Mouse (Mus musculus) MEL (cell line): ENCODE data around the gene Angptl1. TPM values are rescaled to one million over a fixed set of nuclear protein-coding genes. Genes with fewer than 3 reads are reported as not detected.

Experiments used
- DNase-seq: peaks from one replicate; pipeline ENCODE4 v3.0.0; 2011; ENCODE audit warnings: low read depth, low spot score
- H3K27ac ChIP-seq: 2 replicates; pipeline ENCODE4 v1.5.1; 2012; ENCODE audit warnings: low read depth, mild to moderate bottlenecking, control low read depth, low read length, moderate library complexity; ENCODE audit not compliant: control insufficient read depth
- H3K27me3 ChIP-seq, 2 experiments: fragments of 150-350 bp in 1 of 2; sonication (generic) in 1 of 2; 2 replicates each; pipeline ENCODE4 v1.6.1; 2012; ENCODE audit warnings: low read length in 2 of 2, mild to moderate bottlenecking in 2 of 2, improper control_type of control experiment in 1 of 2, moderate library complexity in 1 of 2; ENCODE audit not compliant: insufficient read depth in 2 of 2, control insufficient read depth in 1 of 2
- H3K36me3 ChIP-seq, 2 experiments: 2 replicates each; pipeline ENCODE4 v1.6.1; 2012 to 2014; ENCODE audit warnings: low read length in 2 of 2, improper control_type of control experiment in 1 of 2, inconsistent platforms in 1 of 2, mild to moderate bottlenecking in 1 of 2; ENCODE audit not compliant: insufficient read depth in 2 of 2, control insufficient read depth in 1 of 2
- H3K4me1 ChIP-seq, 2 experiments: fragments of 150-350 bp in 1 of 2; sonication (generic) in 1 of 2; 2 replicates each; pipeline ENCODE4 v1.6.1; 2012; ENCODE audit warnings: low read length in 2 of 2, improper control_type of control experiment in 1 of 2, mild to moderate bottlenecking in 1 of 2; ENCODE audit not compliant: insufficient read depth in 2 of 2, control insufficient read depth in 1 of 2
- H3K4me3 ChIP-seq, 2 experiments: fragments of 150-350 bp in 1 of 2; sonication (generic) in 1 of 2; 2 replicates each; pipeline ENCODE4 v1.5.1; 2012; ENCODE audit warnings: low read depth in 2 of 2, low read length in 2 of 2, mild to moderate bottlenecking in 2 of 2, moderate library complexity in 2 of 2, control low read depth in 1 of 2, improper control_type of control experiment in 1 of 2; ENCODE audit not compliant: control insufficient read depth in 1 of 2, insufficient read depth in 1 of 2
- H3K79me2 ChIP-seq: 2 replicates; pipeline ENCODE4 v1.6.1; 2012; ENCODE audit warnings: mild to moderate bottlenecking, low read length, moderate library complexity; ENCODE audit not compliant: control insufficient read depth, poor library complexity, insufficient read depth
- H3K9ac ChIP-seq: 2 replicates; pipeline ENCODE4 v1.6.1; 2012; ENCODE audit warnings: low read depth, mild to moderate bottlenecking, control low read depth, low read length, moderate library complexity; ENCODE audit not compliant: control insufficient read depth, poor library complexity, severe bottlenecking
- H3K9me3 ChIP-seq: fragments of 150-350 bp; sonication (generic); replicated peaks from 2 replicates; pipeline ENCODE4 v1.6.1; 2012; ENCODE audit warnings: mild to moderate bottlenecking, low read length, improper control_type of control experiment, moderate library complexity; ENCODE audit not compliant: insufficient read depth
- BHLHE40 ChIP-seq: IDR thresholded peaks from 2 replicates; pipeline ENCODE4 v1.6.1; 2012; ENCODE audit warnings: low read depth, mild to moderate bottlenecking, inconsistent platforms, low read length, improper control_type of control experiment, borderline replicate concordance
- CHD1 ChIP-seq: IDR thresholded peaks from 2 replicates; pipeline ENCODE4 v1.6.1; 2012; ENCODE audit warnings: low read depth, mild to moderate bottlenecking, inconsistent platforms, low read length, improper control_type of control experiment
- CHD2 ChIP-seq: IDR thresholded peaks from 2 replicates; pipeline ENCODE4 v1.6.1; 2011; ENCODE audit warnings: low read length, improper control_type of control experiment
- CTCF ChIP-seq, 3 experiments: IDR thresholded peaks in 2 of 3; conservative IDR thresholded peaks in 1 of 3; 2 replicates each; pipeline ENCODE4 v1.5.1; 2011 to 2012; ENCODE audit warnings: low read length in 3 of 3, low read depth in 2 of 3, mild to moderate bottlenecking in 2 of 3, improper control_type of control experiment in 1 of 3, inconsistent platforms in 1 of 3, mixed read lengths in 1 of 3, moderate library complexity in 1 of 3; ENCODE audit not compliant: control insufficient read depth in 1 of 3, insufficient read depth in 1 of 3, poor library complexity in 1 of 3, severe bottlenecking in 1 of 3
- E2F4 ChIP-seq: IDR thresholded peaks from 2 replicates; pipeline ENCODE4 v1.6.1; 2011; ENCODE audit warnings: low read depth, low read length, improper control_type of control experiment, borderline replicate concordance
- EP300 ChIP-seq, 2 experiments: IDR thresholded peaks; 2 replicates each; pipeline ENCODE4 v1.6.1; 2011; ENCODE audit warnings: improper control_type of control experiment in 2 of 2, low read length in 2 of 2, low read depth in 1 of 2, mild to moderate bottlenecking in 1 of 2
- ETS1 ChIP-seq: IDR thresholded peaks from 2 replicates; pipeline ENCODE4 v1.6.1; 2012; ENCODE audit warnings: low read depth, mild to moderate bottlenecking, inconsistent platforms, low read length, improper control_type of control experiment, moderate library complexity
- GATA1 ChIP-seq: IDR thresholded peaks from 2 replicates; pipeline ENCODE4 v1.6.1; 2011; ENCODE audit warnings: low read depth, low read length, improper control_type of control experiment
- JUND ChIP-seq: IDR thresholded peaks from 2 replicates; pipeline ENCODE4 v1.6.1; 2011; ENCODE audit warnings: low read depth, mild to moderate bottlenecking, improper control_type of control experiment, low read length
- KAT2A ChIP-seq: conservative IDR thresholded peaks from 2 replicates; pipeline ENCODE4 v1.6.1; 2012; ENCODE audit warnings: low read depth, low read length, improper control_type of control experiment, inconsistent platforms
- MAFK ChIP-seq: IDR thresholded peaks from 2 replicates; pipeline ENCODE4 v1.6.1; 2011; ENCODE audit warnings: low read depth, mild to moderate bottlenecking, low read length, improper control_type of control experiment, borderline replicate concordance
- MAX ChIP-seq: IDR thresholded peaks from 2 replicates; pipeline ENCODE4 v1.6.1; 2011; ENCODE audit warnings: low read length, improper control_type of control experiment
- MAZ ChIP-seq: IDR thresholded peaks from 2 replicates; pipeline ENCODE4 v1.6.1; 2012; ENCODE audit warnings: low read depth, mild to moderate bottlenecking, inconsistent platforms, low read length, improper control_type of control experiment
- MEF2A ChIP-seq: IDR thresholded peaks from 2 replicates; pipeline ENCODE4 v1.6.1; 2014; ENCODE audit warnings: low read depth, mild to moderate bottlenecking, inconsistent platforms, low read length, improper control_type of control experiment; ENCODE audit not compliant: poor library complexity, insufficient replicate concordance, severe bottlenecking; ENCODE audit errors: extremely low read depth
- MYB ChIP-seq: IDR thresholded peaks from 2 replicates; pipeline ENCODE4 v1.6.1; 2011; ENCODE audit warnings: mild to moderate bottlenecking, low read depth, low read length, improper control_type of control experiment
- MYC ChIP-seq: IDR thresholded peaks from 2 replicates; pipeline ENCODE4 v1.6.1; 2011; ENCODE audit warnings: low read depth, mild to moderate bottlenecking, low read length, improper control_type of control experiment, moderate library complexity
- NELFE ChIP-seq: IDR thresholded peaks from 2 replicates; pipeline ENCODE4 v1.6.1; 2011; ENCODE audit warnings: low read depth, low read length, improper control_type of control experiment
- NRF1 ChIP-seq: IDR thresholded peaks from 2 replicates; pipeline ENCODE4 v1.6.1; 2014; ENCODE audit warnings: low read depth, mild to moderate bottlenecking, inconsistent platforms, low read length, improper control_type of control experiment, moderate library complexity; ENCODE audit not compliant: poor library complexity, insufficient read depth, severe bottlenecking
- POLR2A ChIP-seq, 2 experiments: IDR thresholded peaks; 2 replicates each; pipeline ENCODE4 v1.6.1; 2011 to 2012; ENCODE audit warnings: low read length in 2 of 2, mild to moderate bottlenecking in 2 of 2, control low read depth in 1 of 2, improper control_type of control experiment in 1 of 2, low read depth in 1 of 2, moderate library complexity in 1 of 2; ENCODE audit not compliant: control insufficient read depth in 1 of 2, insufficient read depth in 1 of 2, poor library complexity in 1 of 2
- POLR2AphosphoS2 ChIP-seq: IDR thresholded peaks from 2 replicates; pipeline ENCODE4 v1.6.1; 2011; ENCODE audit warnings: low read length, improper control_type of control experiment
- POLR2AphosphoS5 ChIP-seq: IDR thresholded peaks from 2 replicates; pipeline ENCODE4 v1.6.1; 2012; ENCODE audit warnings: low read depth, borderline replicate concordance, mild to moderate bottlenecking, inconsistent platforms, low read length, moderate library complexity, mixed read lengths
- RAD21 ChIP-seq: IDR thresholded peaks from 2 replicates; pipeline ENCODE4 v1.6.1; 2011; ENCODE audit warnings: mild to moderate bottlenecking, low read depth, low read length, improper control_type of control experiment
- RCOR1 ChIP-seq: IDR thresholded peaks from 2 replicates; pipeline ENCODE4 v1.6.1; 2012; ENCODE audit warnings: low read depth, mild to moderate bottlenecking, inconsistent platforms, low read length, improper control_type of control experiment
- SIN3A ChIP-seq: IDR thresholded peaks from 2 replicates; pipeline ENCODE4 v1.6.1; 2012; ENCODE audit warnings: low read length, improper control_type of control experiment, inconsistent platforms
- SMC3 ChIP-seq: IDR thresholded peaks from 2 replicates; pipeline ENCODE4 v1.6.1; 2011; ENCODE audit warnings: low read depth, low read length, improper control_type of control experiment
- TAL1 ChIP-seq: IDR thresholded peaks from 2 replicates; pipeline ENCODE4 v1.6.1; 2012; ENCODE audit warnings: mild to moderate bottlenecking, inconsistent platforms, low read length, moderate library complexity, mixed read lengths
- TBP ChIP-seq: IDR thresholded peaks from 2 replicates; pipeline ENCODE4 v1.8.0; 2011; ENCODE audit warnings: low read depth, low read length, improper control_type of control experiment
- TCF12 ChIP-seq: IDR thresholded peaks from 2 replicates; pipeline ENCODE4 v1.6.1; 2014; ENCODE audit warnings: low read depth, mild to moderate bottlenecking, inconsistent platforms, low read length, improper control_type of control experiment, moderate library complexity
- UBTF ChIP-seq: IDR thresholded peaks from 2 replicates; pipeline ENCODE4 v1.6.1; 2012; ENCODE audit warnings: low read depth, mild to moderate bottlenecking, inconsistent platforms, low read length, improper control_type of control experiment, moderate library complexity, borderline replicate concordance; ENCODE audit not compliant: insufficient read depth
- USF1 ChIP-seq: IDR thresholded peaks from 2 replicates; pipeline ENCODE4 v1.6.1; 2014; ENCODE audit warnings: low read depth, mild to moderate bottlenecking, inconsistent platforms, low read length, improper control_type of control experiment, moderate library complexity
- USF2 ChIP-seq, 2 experiments: IDR thresholded peaks; 2 replicates each; pipeline ENCODE4 v1.6.1; 2011 to 2012; ENCODE audit warnings: improper control_type of control experiment in 2 of 2, low read length in 2 of 2, borderline replicate concordance in 1 of 2, inconsistent platforms in 1 of 2, low read depth in 1 of 2, mild to moderate bottlenecking in 1 of 2; ENCODE audit not compliant: insufficient read depth in 1 of 2
- ZKSCAN1 ChIP-seq: IDR thresholded peaks from 2 replicates; pipeline ENCODE4 v1.6.1; 2012; ENCODE audit warnings: low read depth, mild to moderate bottlenecking, inconsistent platforms, low read length, improper control_type of control experiment, moderate library complexity
- ZMIZ1 ChIP-seq: IDR thresholded peaks from 2 replicates; pipeline ENCODE4 v1.6.1; 2012; ENCODE audit warnings: low read depth, mild to moderate bottlenecking, inconsistent platforms, low read length, improper control_type of control experiment, moderate library complexity
- ZNF384 ChIP-seq: IDR thresholded peaks from 2 replicates; pipeline ENCODE4 v1.6.1; 2012; ENCODE audit warnings: low read depth, mild to moderate bottlenecking, inconsistent platforms, low read length, improper control_type of control experiment
- polyA plus RNA-seq, 2 experiments: library from polyadenylated mRNA; stranded (reverse) in 1 of 2; unstranded in 1 of 2; fragments of >175 nt in 1 of 2; fragments of >200 nt in 1 of 2; gene quantifications; 2 replicates each; pipeline versions ENCODE4 v1.2.1 to v1.2.4; 2012; ENCODE audit warnings: low replicate concordance in 2 of 2, low read depth in 1 of 2; ENCODE audit not compliant: insufficient read length in 2 of 2, insufficient read depth in 1 of 2, missing spikeins in 1 of 2
- total RNA-seq: library from RNA; depleted of rRNA; stranded (reverse); fragments of 300-350 nt; gene quantifications from 2 replicates; pipeline ENCODE4 v1.2.3, GENCODE M21; 2012

Gene Angptl1
- total and polyA plus RNA-seq, 3 experiments = 0.07 TPM; not detected in 2

DNA sequence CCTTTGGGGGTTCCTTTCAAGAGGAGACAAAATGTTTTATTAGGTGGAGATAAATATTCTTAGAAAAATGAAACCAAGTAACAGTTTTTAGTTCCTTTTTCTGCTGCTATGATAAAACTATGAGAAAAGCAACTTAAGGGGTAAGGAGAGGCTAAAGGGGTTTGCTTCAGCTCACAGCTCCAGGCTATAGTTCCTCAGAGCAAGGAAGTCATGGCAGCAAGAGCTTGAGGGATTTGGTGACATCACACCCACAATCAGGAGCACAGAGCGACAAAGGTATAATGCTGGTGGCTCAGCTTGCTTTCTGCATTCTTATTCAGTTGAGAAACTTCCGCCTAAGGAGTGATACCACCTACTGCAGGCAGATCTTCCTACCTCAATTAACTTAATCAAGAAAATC is 20.8 kb downstream of the Angptl1 start (continued):
- TF ChIP-seq NELFE (no peak), ZKSCAN1 (no peak), RAD21 (no peak), USF1 (no peak), ZNF384 (no peak), UBTF (no peak), MAFK (no peak), NRF1 (no peak), RCOR1 (no peak)
- TF ChIP-seq, all 39 proteins: peak for 6

GRCm38 (mm10) chr1:156859711-156860250 is 21.4 kb downstream of the Angptl1 start:
- Histone ChIP-seq H3K4me3 (peak overlapping the region; percentile 48 to 49), H3K36me3 (peaks cover 0 to 26% of the 10 kb centered on the region in 2 experiments; a peak in 2 of 4 replicates), H3K4me1 (peaks cover 13 to 29% of the 10 kb centered on the region in 2 experiments), H3K27ac (peak overlapping the region; percentile 69), H3K79me2 (no peaks in the 10 kb centered on the region), H3K27me3 (no peaks in the 10 kb centered on the region), H3K9ac (peak overlapping the region; percentile 56), H3K9me3 (no peaks in the 10 kb centered on the region)
- DNase-seq = peak; percentile 75
- no peak for TF ChIP-seq TBP
- no peak for TF ChIP-seq ZMIZ1
- TF ChIP-seq USF1 = no peak
- TF ChIP-seq EP300 (IDR thresholded peaks at IDR 0.05; ENCODE audit: low read depth in 1 of 2, low read length in 2 of 2) = peak in 1 of 2 experiments; percentile 39; a peak in 1 of 4 replicates
- no peak for TF ChIP-seq RAD21
- TF ChIP-seq JUND = no peak
- TF ChIP-seq TCF12 = no peak
- TF ChIP-seq CTCF (IDR thresholded peaks at IDR 0.05 in 2 of 3, conservative IDR thresholded peaks at IDR 0.05 in 1 of 3; ENCODE audit: control insufficient read depth in 1 of 3, insufficient read depth in 1 of 3, low read depth in 2 of 3, low read length in 3 of 3, poor library complexity in 1 of 3, severe bottlenecking in 1 of 3) = no peak
- no peak for TF ChIP-seq ZKSCAN1
- TF ChIP-seq CHD2 = no peak
- TF ChIP-seq E2F4 = no peak
- no peak for TF ChIP-seq POLR2AphosphoS2
- TF ChIP-seq ETS1 = no peak
- no peak for TF ChIP-seq CHD1
- TF ChIP-seq POLR2A (IDR thresholded peaks at IDR 0.05; ENCODE audit: control insufficient read depth in 1 of 2, insufficient read depth in 1 of 2, low read depth in 1 of 2, low read length in 2 of 2, poor library complexity in 1 of 2) = no peak
- 0 out of 2 replicates have a peak, but pooled peaks have one; percentile 6 for TF ChIP-seq TAL1
- TF ChIP-seq MAX = peak; percentile 3; the same call in 1 of the 2 replicates
- no peak for TF ChIP-seq RCOR1
- TF ChIP-seq NRF1 = no peak
- TF ChIP-seq SMC3 = no peak
- TF ChIP-seq MAZ = no peak
- no peak for TF ChIP-seq MEF2A
- TF ChIP-seq POLR2AphosphoS5 = no peak
- no peak for TF ChIP-seq MYC
- TF ChIP-seq UBTF = no peak
- no peak for TF ChIP-seq KAT2A
- peak; percentile 40; the same call in 1 of the 2 replicates for TF ChIP-seq SIN3A
- TF ChIP-seq USF2 (IDR thresholded peaks at IDR 0.05; ENCODE audit: borderline replicate concordance in 1 of 2, insufficient read depth in 1 of 2, low read depth in 1 of 2, low read length in 2 of 2) = no peak
- no peak for TF ChIP-seq BHLHE40
- TF ChIP-seq GATA1 = peak; percentile 26; the same call in 1 of the 2 replicates
- TF ChIP-seq MYB = no peak
